Mouse (Mus musculus) urinary bladder, postnatal 25 days (tissue): Measurements from ENCODE around the gene Vasn.

ENCODE experiments used
- DNase-seq: peaks from one replicate; pipeline ENCODE4 v3.0.0; 2022; ENCODE audit warnings: low spot score

The Vasn gene

GRCm38 (mm10) chr16:4639831-4640237 is at the start of gene Vasn, which contains the start of gene Dnaja3:
Gene Vasn (plus strand): TSS chr16:4639941.
Gene Dnaja3 (plus strand): TSS chr16:4639989.
- peak; percentile 81 for DNase-seq

GRCm38 (mm10) chr16:4590236-4590635 is 49.5 kb upstream of the Vasn start:
- DNase-seq: no peak

DNA sequence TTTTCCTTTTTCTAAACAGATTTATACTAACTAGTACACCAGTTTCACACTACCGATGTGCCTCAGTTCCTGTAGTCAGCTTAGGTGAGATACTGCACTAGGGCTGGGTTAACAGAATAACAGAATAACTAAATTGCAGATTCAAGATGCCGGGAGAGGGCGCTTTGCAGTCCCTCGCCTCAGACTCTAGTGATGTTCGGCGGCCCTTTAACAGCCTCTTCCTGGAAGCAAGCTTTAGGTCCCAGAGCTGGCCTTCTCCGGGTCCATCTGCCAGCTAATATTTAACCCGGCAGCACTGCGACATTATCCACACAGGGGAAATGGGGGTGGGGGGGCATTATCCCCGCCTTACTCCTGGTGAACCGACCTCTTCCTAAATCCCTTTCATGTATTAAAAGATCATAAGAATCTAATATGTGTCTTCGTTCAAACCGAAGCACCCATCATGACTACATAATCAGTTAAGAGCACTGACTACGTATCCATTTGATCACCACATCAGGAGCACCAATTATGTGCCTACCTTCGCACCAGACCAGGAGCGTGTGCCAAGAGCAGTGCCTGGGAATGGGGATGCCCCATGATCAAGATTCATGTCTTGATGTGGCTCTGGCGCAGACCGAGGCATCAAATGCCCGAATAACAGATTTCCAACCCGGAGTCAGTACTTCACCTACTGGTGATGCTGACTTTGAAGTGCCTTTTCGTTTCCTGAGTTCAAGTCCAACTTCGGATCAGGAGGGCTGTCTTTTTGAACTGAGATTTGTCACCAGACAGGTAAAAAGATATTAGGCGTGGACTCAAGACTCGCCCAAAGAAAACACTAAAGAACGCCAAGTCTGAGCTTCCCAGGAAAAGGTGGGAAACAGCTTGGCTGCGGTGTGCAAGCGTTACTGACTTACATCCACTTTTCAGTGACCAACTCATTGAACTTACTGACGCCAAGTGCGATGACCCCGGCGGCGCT is 46.5 kb upstream of the Vasn start:
- DNase-seq: peak; percentile 51

DNA sequence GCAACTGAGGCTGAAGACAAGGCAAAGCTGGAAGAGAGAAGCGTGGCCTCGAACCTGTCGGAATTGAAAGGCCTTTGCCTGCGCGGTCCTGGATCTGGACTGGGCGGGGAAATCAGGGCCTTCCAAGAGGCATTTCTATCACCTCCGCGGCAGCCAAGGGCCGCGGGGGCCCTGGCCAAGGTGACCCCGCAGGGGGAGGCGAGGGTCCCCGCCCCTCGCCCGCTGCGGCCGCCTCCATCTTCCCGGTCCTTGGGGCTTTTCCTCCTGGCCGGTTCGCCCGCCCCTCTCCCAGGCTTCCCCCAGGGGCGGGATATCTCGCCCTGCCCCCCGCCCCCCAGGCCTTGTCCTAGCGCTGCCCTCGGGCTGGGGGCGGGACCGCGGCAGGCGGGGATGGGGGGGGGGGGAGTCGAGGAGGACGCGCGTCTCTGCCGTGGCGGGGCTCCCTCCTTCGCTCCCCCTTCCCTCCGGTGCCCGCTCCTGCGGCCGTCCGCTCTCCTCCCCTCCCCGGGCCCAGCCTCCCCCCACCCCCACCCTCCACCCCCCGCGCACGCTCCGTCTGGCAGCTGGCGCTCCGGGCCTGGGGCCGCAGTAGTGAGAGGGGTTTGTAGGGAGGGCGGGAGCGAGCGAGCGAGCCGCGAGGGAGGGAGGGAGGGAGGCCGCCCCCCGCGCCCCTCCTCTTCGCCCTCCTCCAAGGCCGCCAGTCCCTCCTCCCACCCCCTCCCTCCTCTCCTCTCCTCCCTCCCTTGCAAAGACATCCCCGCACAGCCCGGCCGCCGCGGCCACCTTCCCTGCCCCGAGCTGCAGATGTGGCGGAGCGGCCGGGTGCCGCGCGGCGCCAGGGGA is 45.5 kb upstream of the Vasn start, which contains the start of gene Glis2:
TSS of gene Glis2 (plus strand) at position 743 of the 843 bp plus-strand sequence.
- DNase-seq: peak; percentile 49

DNA sequence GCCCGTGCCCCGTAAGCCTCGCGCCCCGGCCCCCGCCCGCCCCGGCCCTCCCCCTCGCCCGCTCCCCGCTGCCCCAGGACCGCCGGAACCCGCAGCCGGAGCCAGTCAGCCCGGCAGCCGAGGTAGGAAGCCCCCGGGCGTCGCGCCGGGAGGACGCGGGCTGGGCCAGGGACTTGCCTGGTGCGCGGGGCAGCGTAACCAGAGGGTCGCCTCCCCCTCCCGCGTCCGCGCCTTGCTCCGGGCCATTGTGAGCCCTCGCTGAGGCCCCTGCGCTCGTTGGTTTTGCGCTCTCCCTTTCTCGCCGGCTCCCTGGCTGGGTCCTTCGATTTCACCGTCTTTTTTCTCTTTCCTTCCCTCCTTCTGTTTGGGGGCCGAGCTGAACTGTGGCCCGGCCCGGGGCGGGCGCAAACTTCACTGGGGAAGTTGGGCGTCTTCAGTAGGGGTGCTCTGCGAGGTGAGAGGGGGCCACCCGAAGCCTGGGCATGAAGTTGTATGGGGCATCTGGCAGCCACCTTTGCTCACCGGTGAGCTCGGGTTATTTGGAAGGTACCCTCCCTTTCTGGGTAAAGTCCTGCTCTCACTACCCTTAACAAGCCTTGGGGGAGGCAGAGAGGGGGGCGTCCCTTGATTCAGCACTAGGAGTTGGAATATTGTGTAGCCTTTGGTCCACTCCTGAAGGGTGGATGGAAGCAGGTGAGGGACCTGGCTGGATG is 44.8 kb upstream of the Vasn start:
- no peak for DNase-seq

DNA sequence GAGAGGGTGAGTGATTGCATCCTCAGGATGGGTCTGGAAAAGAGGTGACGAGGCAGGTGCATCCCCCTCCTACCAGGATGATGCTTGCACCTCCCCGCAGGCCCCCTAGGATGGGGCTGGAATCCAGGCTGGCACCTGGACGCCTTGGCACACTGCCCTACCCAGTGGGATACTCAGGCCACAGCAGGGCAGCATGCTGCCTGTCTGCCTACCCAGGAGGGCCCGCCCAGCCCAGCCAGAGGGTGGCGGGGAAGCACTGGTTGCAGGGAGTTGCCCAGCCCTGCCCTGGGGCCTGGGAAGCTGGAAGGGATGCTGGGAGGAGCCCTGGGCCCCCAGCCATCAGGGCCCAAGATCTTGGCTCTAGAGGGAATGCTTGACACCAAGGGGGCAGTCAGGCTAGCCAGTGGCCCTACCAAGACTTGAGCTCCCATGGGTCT is 44.2 kb upstream of the Vasn start:
- DNase-seq: peak; percentile 46

DNA sequence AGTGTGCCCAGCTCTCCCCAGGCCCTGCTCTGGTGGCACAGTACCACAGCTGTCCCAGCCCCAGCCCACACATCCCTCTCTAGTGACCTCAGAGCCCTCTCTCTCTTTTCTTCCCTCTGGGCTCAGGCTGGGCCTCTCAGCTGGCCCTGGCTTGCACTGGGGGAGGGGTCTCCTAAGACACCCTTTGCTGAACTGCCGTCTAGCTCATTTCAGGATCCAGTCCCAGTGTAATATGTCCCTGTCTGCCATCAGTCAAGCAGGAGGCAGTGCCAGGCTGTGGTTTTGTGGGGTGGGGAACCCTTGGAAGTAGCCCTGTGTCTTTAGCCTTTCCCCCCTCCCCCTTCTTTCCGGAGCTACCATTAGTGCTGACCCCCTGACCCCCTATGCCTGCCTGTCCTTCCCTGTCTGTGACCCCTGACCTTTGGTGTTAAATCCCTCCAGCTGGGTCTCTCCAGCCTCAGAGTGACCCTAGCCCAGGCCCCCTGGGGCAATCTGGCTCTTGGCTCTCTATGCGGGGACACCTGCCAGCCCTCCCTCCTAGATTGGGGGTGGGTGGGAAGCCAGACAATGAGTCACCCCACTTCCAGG is 43.5 kb upstream of the Vasn start:
- no peak for DNase-seq

DNA sequence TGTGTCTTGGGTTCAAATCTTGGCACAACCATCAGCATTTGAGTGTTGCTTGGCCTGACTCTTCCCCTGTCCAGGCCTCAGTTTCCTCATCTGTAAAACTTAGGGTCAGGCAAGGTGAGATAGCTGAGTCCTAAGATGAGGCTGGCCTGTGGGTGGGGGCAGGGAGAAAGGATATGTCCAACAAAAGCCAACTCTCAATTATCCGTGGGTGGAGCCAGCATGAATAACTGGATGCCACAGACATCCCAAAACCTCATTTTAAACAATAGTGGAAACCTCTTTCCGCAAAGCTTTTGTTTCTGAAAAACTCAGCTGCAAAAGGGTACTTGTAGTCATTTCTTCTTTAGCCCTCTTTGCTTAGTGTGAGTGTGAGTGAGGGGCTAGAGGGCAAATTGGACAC is 42.9 kb upstream of the Vasn start:
- no peak for DNase-seq

DNA sequence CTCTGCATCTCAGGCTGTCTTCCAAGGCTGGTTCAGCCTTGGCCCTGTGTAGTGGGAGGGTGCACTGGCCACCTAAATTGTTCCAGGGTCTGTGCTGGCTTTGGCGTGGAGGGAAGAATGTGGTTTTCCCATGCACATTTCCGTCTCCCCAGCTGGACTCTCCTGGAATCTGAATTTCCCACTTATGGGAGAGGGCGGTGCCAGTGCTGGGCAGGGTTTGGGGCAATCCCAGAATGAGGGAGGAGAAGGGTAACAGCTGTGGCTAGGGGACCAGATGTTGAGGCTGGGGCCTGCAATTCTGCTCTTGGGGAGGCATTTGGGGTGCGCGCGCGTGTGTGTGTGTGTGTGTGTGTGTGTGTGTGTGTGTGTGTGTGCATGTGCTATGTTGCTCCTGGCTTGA is 42.4 kb upstream of the Vasn start:
- no peak for DNase-seq

GRCm38 (mm10) chr16:4598041-4598440 is 41.7 kb upstream of the Vasn start:
- DNase-seq: no peak

- DNase-seq: no peak
These were observed 40.7 kb upstream of the Vasn start for GRCm38 (mm10) chr16:4598891-4599543.

DNA sequence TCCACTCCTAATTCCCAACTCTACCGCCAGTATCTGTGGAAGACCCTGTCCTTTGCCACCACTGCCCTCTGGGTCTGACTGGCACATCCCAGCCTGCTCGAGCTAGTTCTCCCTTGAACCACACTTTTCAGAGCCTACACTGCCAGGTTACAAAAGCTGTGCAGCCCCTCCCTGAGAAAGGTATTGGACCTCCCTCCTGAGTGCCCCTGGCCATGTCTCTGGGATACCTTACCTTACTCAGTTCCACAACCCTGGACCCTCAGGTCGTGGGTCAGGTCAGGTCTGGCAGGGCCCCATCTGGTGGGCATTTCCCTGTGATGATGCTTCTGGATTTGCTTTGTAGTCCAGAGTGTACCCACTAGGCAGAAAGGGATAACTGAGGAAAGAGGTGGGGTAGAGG is 40.1 kb upstream of the Vasn start:
- DNase-seq: no peak

DNA sequence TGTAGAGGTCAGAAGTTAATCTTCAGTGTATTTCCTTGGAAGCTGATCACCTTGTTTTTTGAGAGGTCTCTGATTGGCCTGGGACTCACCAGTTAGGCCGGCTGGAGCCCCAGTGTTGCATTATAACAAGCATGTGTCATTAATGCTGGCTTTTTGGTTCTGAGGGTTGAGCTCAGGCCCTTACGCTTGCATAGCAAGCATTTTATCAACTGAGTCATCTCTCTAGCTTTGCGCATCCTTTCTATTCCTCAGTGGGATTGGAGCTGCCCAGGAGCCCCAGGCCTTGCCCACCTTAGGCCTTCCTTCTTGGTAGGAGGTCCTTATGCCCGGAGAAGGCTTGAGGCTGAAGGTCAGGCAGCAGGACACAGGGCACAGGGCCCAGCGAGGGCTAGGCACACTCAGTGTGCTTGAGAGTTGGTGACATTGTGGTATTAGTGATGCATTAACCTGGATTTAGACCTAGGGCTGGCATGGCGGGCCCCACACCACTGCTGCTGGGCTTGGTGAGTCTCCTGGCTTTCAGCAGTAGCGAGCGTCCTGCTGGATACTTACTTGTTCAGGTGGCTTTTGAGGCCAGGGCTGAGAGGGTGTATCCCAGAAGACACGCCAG is 38.9 kb upstream of the Vasn start:
- DNase-seq: no peak

DNA sequence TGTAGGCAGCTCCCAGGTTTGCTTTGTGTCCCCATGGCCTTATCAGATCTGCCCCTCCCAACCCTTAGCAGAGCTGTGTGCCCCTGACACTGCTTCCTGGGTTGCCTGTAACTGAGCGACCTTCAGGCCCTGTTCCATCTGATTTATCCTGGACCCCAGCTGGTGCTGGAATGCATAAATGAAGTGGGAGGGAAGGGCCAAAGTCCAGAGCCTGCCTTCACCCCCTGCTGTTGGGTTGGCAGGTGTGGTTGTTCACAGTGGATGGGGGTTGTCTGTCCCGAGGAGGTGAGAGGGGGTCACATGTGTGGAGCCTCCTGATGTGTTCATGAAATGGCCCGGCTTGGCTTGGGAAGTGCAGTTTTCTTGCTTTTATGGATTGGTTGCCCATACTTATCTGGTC is 37.6 kb upstream of the Vasn start:
- no peak for DNase-seq

DNA sequence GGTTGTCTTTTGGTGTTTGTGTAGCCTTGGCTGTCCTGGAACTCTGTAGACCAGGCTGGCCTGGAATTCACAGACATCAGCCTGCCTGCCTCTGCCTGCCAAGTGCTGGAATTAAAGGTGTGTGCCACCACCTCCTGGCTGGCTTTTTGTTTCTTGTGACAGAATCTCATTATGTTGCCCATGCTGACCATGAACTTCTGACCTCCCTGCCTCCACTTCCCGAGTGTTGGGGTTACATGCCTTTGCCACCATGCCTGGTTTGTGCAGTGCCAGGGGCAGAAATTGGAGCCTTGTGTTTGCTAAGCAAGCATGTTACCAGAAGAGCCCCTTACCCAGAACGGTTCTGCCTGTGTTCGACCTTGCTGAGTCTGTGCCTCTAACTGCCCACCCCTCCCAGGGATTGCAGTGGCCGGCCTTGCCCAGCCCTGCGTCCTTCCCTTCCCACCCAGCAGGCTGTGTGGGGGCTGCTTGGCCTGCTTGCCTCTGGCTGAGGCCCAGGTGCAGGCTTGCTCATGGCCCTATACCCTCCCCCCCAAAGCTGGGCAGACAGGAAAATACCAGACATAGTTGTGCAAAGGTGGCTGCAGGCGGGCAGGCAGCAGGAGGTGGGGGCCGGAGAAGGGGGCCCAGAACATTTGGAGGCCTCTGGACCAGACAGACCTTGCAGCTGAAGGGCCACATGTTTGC is 36.8 kb upstream of the Vasn start:
- DNase-seq: no peak

DNA sequence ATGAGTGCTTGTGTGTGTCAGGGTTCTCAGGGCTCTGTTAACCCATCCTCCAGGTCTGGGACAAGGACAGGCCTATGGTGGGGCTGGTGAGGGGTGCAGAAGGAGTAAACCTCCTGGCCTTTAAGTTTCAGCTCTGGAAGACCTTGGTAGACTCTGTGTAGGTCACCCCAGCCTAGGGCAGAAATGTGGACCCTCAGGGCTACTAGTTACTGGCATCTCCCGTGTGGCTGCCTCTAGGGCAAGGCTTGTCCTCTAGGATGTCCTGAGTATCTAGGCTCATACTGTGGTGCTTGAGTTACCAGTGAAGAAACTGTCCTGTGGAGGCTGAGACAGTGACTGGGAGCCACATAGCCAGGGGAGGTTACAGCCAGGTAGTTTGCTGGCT is 36.3 kb upstream of the Vasn start:
- no peak for DNase-seq

- no peak for DNase-seq
These were observed 35.4 kb upstream of the Vasn start for GRCm38 (mm10) chr16:4604293-4604837.

- DNase-seq: no peak
These were observed 34.1 kb upstream of the Vasn start for GRCm38 (mm10) chr16:4605514-4606131.

- DNase-seq: no peak
These were observed 33.2 kb upstream of the Vasn start for GRCm38 (mm10) chr16:4606431-4607084.
